Mouse (Mus musculus) lung, embryonic 15.5 days (tissue): ENCODE data around the gene Ehd4. TPM values are rescaled to one million over a fixed set of nuclear protein-coding genes. Genes with fewer than 3 reads are reported as not detected.

Experiments
- ATAC-seq: fragments of 200-750 bp; cut with Nextera tagmentation; 2 replicates; pipeline ENCODE4 v1.8.0; 2017; ENCODE audit warnings: moderate number of reproducible peaks, borderline replicate concordance; ENCODE audit not compliant: low FRiP score, low TSS enrichment; ENCODE audit errors: extremely low read depth
- H3K27ac ChIP-seq: fragments of 300-500 bp; sonication (generic); 2 replicates; pipeline ENCODE4 v1.5.1; 2015; ENCODE audit warnings: moderate library complexity, mild to moderate bottlenecking, inconsistent platforms
- H3K27me3 ChIP-seq: fragments of 300-500 bp; sonication (generic); 2 replicates; pipeline ENCODE4 v1.6.1; 2015; ENCODE audit warnings: inconsistent platforms
- H3K36me3 ChIP-seq: fragments of 300-500 bp; sonication (generic); 2 replicates; pipeline ENCODE4 v1.6.1; 2015; ENCODE audit warnings: inconsistent platforms
- H3K4me1 ChIP-seq: fragments of 300-500 bp; sonication (generic); 2 replicates; pipeline ENCODE4 v1.6.1; 2015; ENCODE audit warnings: inconsistent platforms
- H3K4me2 ChIP-seq: fragments of 300-500 bp; sonication (generic); 2 replicates; pipeline ENCODE4 v1.6.1; 2015; ENCODE audit warnings: inconsistent platforms, mild to moderate bottlenecking, moderate library complexity
- H3K4me3 ChIP-seq: fragments of 300-500 bp; sonication (generic); 2 replicates; pipeline ENCODE4 v1.5.1; 2015; ENCODE audit warnings: mild to moderate bottlenecking, inconsistent platforms
- H3K9ac ChIP-seq: fragments of 300-500 bp; sonication (generic); 2 replicates; pipeline ENCODE4 v1.6.1; 2015; ENCODE audit warnings: inconsistent platforms
- H3K9me3 ChIP-seq: fragments of 300-500 bp; sonication (generic); 2 replicates; pipeline ENCODE4 v1.6.1; 2016; ENCODE audit warnings: inconsistent platforms
- WGBS: fragments of 180-500 bp; shearing (Covaris S2); methylation state at CpG from one replicate; pipeline ENCODE4 v1.1.7; 2015; 5-methylcytosine and 5-hydroxymethylcytosine counted together
- polyA plus RNA-seq: library from polyadenylated mRNA; unstranded; fragments of >200 nt; fragmentation: Nextera tagmentation; extraction: Ambion mirVana; gene quantifications from 2 replicates; pipeline ENCODE4 v1.2.1, GENCODE M21; 2015

Gene Ehd4
- polyA plus RNA-seq, 1 experiment from 2014 or later: 96.5 TPM

GRCm38 (mm10) chr2:120106397-120106973 is 47.9 kb downstream of the Ehd4 start:
- Histone ChIP-seq H3K27me3 (no peaks in the 10 kb centered on the region), H3K27ac (peak overlapping the region; percentile 45; the same call in 1 of the 2 replicates), H3K4me3 (no peak overlapping the region), H3K9me3 (no peaks in the 10 kb centered on the region), H3K4me1 (peaks cover 52% of the 10 kb centered on the region), H3K9ac (no peak overlapping the region), H3K36me3 (no peaks in the 10 kb centered on the region), H3K4me2 (no peak overlapping the region)
- no peak for ATAC-seq
- 67% methylated on average over 8 of the region's 8 CpGs for WGBS

- H3K27ac ChIP-seq: 0 out of 2 replicates have a peak overlapping the region, but pooled peaks have one; percentile 45
Measured at GRCm38 (mm10) chr2:120105861-120106260, 48.5 kb downstream of the Ehd4 start.

GRCm38 (mm10) chr2:120102881-120103280 is 51.5 kb downstream of the Ehd4 start:
- Histone ChIP-seq H3K4me2 (no peak overlapping the region), H3K27ac (peak overlapping the region; percentile 71), H3K9me3 (no peaks in the 10 kb centered on the region), H3K9ac (no peak overlapping the region), H3K4me3 (no peak overlapping the region), H3K36me3 (no peaks in the 10 kb centered on the region), H3K4me1 (peaks cover 53% of the 10 kb centered on the region), H3K27me3 (no peaks in the 10 kb centered on the region)
- 9% methylated on average over 6 of the region's 6 CpGs for WGBS
- ATAC-seq: peak; percentile 78; the same call in 1 of the 2 replicates

More at GRCm38 (mm10) chr2:120105861-120106260, 48.5 kb downstream of the Ehd4 start:
- WGBS: 34% methylated on average over 3 of the region's 3 CpGs
- Histone ChIP-seq H3K36me3 (no peaks in the 10 kb centered on the region), H3K9ac (no peak overlapping the region), H3K9me3 (no peaks in the 10 kb centered on the region), H3K27me3 (no peaks in the 10 kb centered on the region), H3K4me2 (no peak overlapping the region), H3K4me3 (no peak overlapping the region), H3K4me1 (peaks cover 46% of the 10 kb centered on the region)
- ATAC-seq: no peak

- Histone ChIP-seq H3K9ac (no peak overlapping the region), H3K9me3 (no peaks in the 10 kb centered on the region), H3K36me3 (no peaks in the 10 kb centered on the region), H3K27ac (peak overlapping the region; percentile 60), H3K4me3 (no peak overlapping the region), H3K4me2 (no peak overlapping the region), H3K4me1 (peaks cover 57% of the 10 kb centered on the region), H3K27me3 (no peaks in the 10 kb centered on the region)
- WGBS: 8% methylated on average over 2 of the region's 2 CpGs
- ATAC-seq: 0 out of 2 replicates have a peak, but pooled peaks have one; percentile 8
Measured at GRCm38 (mm10) chr2:120102450-120102849, 52.0 kb downstream of the Ehd4 start.

GRCm38 (mm10) chr2:120101961-120102360 is 52.4 kb downstream of the Ehd4 start:
- Histone ChIP-seq H3K4me1 (peaks cover 57% of the 10 kb centered on the region), H3K36me3 (no peaks in the 10 kb centered on the region), H3K27me3 (no peaks in the 10 kb centered on the region), H3K9me3 (no peaks in the 10 kb centered on the region), H3K4me2 (no peak overlapping the region), H3K27ac (peak overlapping the region; percentile 60; the same call in 1 of the 2 replicates), H3K4me3 (no peak overlapping the region), H3K9ac (no peak overlapping the region)
- ATAC-seq: no peak
- WGBS: 84% methylated on average over 11 of the region's 11 CpGs

- peaks cover 5% of the 10 kb centered on the region; the same call in 1 of the 2 replicates for H3K36me3 ChIP-seq
- WGBS: 85% methylated on average over 3 of the region's 3 CpGs
- H3K9me3 ChIP-seq: no peaks in the 10 kb centered on the region
- no peak overlapping the region for H3K4me3 ChIP-seq
- H3K4me2 ChIP-seq: no peak overlapping the region
- H3K4me1 ChIP-seq: peaks cover 41% of the 10 kb centered on the region
- H3K9ac ChIP-seq: no peak overlapping the region
- no peaks in the 10 kb centered on the region for H3K27me3 ChIP-seq
- H3K27ac ChIP-seq: peak overlapping the region; percentile 71; the same call in 1 of the 2 replicates
- no peak for ATAC-seq
Measured at GRCm38 (mm10) chr2:120099886-120100285, 54.5 kb downstream of the Ehd4 start.

GRCm38 (mm10) chr2:120099263-120099662 is 55.1 kb downstream of the Ehd4 start:
- Histone ChIP-seq H3K9me3 (no peaks in the 10 kb centered on the region), H3K4me1 (peaks cover 39% of the 10 kb centered on the region), H3K27ac (peak overlapping the region; percentile 71), H3K4me3 (no peak overlapping the region), H3K4me2 (no peak overlapping the region), H3K9ac (no peak overlapping the region), H3K36me3 (peaks cover 5% of the 10 kb centered on the region; the same call in 1 of the 2 replicates), H3K27me3 (no peaks in the 10 kb centered on the region)
- 53% methylated on average over 4 of the region's 4 CpGs for WGBS
- no peak for ATAC-seq

GRCm38 (mm10) chr2:120098781-120099202 is 55.6 kb downstream of the Ehd4 start:
- no peak overlapping the region for H3K4me3 ChIP-seq
- H3K4me1 ChIP-seq: peaks cover 40% of the 10 kb centered on the region
- ATAC-seq: 0 out of 2 replicates have a peak, but pooled peaks have one; percentile 17
- H3K9me3 ChIP-seq: no peaks in the 10 kb centered on the region
- peak overlapping the region; percentile 71 for H3K27ac ChIP-seq
- 21% methylated on average over 8 of the region's 8 CpGs for WGBS
- no peaks in the 10 kb centered on the region for H3K27me3 ChIP-seq
- H3K4me2 ChIP-seq: no peak overlapping the region
- peaks cover 5% of the 10 kb centered on the region; the same call in 1 of the 2 replicates for H3K36me3 ChIP-seq
- H3K9ac ChIP-seq: no peak overlapping the region

- Histone ChIP-seq H3K27me3 (no peaks in the 10 kb centered on the region), H3K4me2 (no peak overlapping the region), H3K36me3 (peaks cover 5% of the 10 kb centered on the region; the same call in 1 of the 2 replicates), H3K4me3 (no peak overlapping the region), H3K9ac (no peak overlapping the region), H3K4me1 (peaks cover 40% of the 10 kb centered on the region), H3K27ac (peak overlapping the region; percentile 71; the same call in 1 of the 2 replicates), H3K9me3 (no peaks in the 10 kb centered on the region)
- no peak for ATAC-seq
- 46% methylated on average over 8 of the region's 8 CpGs for WGBS
Measured at GRCm38 (mm10) chr2:120097868-120098267, 56.5 kb downstream of the Ehd4 start.

- peaks cover 5% of the 10 kb centered on the region; the same call in 1 of the 2 replicates for H3K36me3 ChIP-seq
- no peak overlapping the region for H3K27ac ChIP-seq
Measured at GRCm38 (mm10) chr2:120096711-120097110, 57.7 kb downstream of the Ehd4 start.

GRCm38 (mm10) chr2:120096191-120096590 is 58.2 kb downstream of the Ehd4 start:
- Histone ChIP-seq H3K9ac (no peak overlapping the region), H3K4me3 (no peak overlapping the region), H3K36me3 (peaks cover 5% of the 10 kb centered on the region; the same call in 1 of the 2 replicates), H3K27ac (no peak overlapping the region), H3K9me3 (no peaks in the 10 kb centered on the region), H3K4me1 (peaks cover 27% of the 10 kb centered on the region), H3K4me2 (no peak overlapping the region), H3K27me3 (no peaks in the 10 kb centered on the region)
- 72% methylated on average over 8 of the region's 8 CpGs for WGBS
- no peak for ATAC-seq

More at GRCm38 (mm10) chr2:120096711-120097110, 57.7 kb downstream of the Ehd4 start:
- H3K9me3 ChIP-seq: no peaks in the 10 kb centered on the region
- no peak overlapping the region for H3K4me2 ChIP-seq
- WGBS: 94% methylated on average over 6 of the region's 6 CpGs
- peaks cover 28% of the 10 kb centered on the region for H3K4me1 ChIP-seq
- no peak overlapping the region for H3K9ac ChIP-seq
- no peak for ATAC-seq
- H3K4me3 ChIP-seq: no peak overlapping the region
- no peaks in the 10 kb centered on the region for H3K27me3 ChIP-seq

- Histone ChIP-seq H3K9me3 (no peaks in the 10 kb centered on the region), H3K4me1 (peaks cover 27% of the 10 kb centered on the region), H3K27me3 (no peaks in the 10 kb centered on the region), H3K27ac (no peak overlapping the region), H3K36me3 (peaks cover 5% of the 10 kb centered on the region; the same call in 1 of the 2 replicates), H3K4me3 (no peak overlapping the region), H3K9ac (no peak overlapping the region), H3K4me2 (no peak overlapping the region)
- 96% methylated on average over 4 of the region's 4 CpGs for WGBS
- ATAC-seq: no peak
Measured at GRCm38 (mm10) chr2:120095171-120095570, 59.2 kb downstream of the Ehd4 start.
